Mouse (Mus musculus) CH12.LX (cell line): ENCODE measurements around the gene Rtn1.

Experiments used
- CTCF ChIP-seq, 2 experiments: IDR thresholded peaks in 1 of 2; conservative IDR thresholded peaks in 1 of 2; 2 replicates each; pipeline ENCODE4 v1.5.1; 2011 to 2012; ENCODE audit warnings: low read depth in 2 of 2, low read length in 2 of 2, improper control_type of control experiment in 1 of 2, inconsistent platforms in 1 of 2, mild to moderate bottlenecking in 1 of 2, moderate library complexity in 1 of 2
- EP300 ChIP-seq: IDR thresholded peaks from 2 replicates; pipeline ENCODE4 v1.6.1; 2011; ENCODE audit warnings: low read length, improper control_type of control experiment
- GABPA ChIP-seq: IDR thresholded peaks from 2 replicates; pipeline ENCODE4 v1.6.1; 2012; ENCODE audit warnings: low read depth, low read length, improper control_type of control experiment, inconsistent platforms; ENCODE audit not compliant: insufficient replicate concordance
- HCFC1 ChIP-seq: IDR thresholded peaks from 2 replicates; pipeline ENCODE4 v1.6.1; 2012; ENCODE audit warnings: low read depth, mild to moderate bottlenecking, inconsistent platforms, low read length, improper control_type of control experiment
- MAX ChIP-seq: IDR thresholded peaks from 2 replicates; pipeline ENCODE4 v1.6.1; 2011; ENCODE audit warnings: low read length, improper control_type of control experiment
- MAZ ChIP-seq: IDR thresholded peaks from 2 replicates; pipeline ENCODE4 v1.6.1; 2012; ENCODE audit warnings: low read depth, mild to moderate bottlenecking, inconsistent platforms, low read length, improper control_type of control experiment, moderate library complexity
- MXI1 ChIP-seq: IDR thresholded peaks from 2 replicates; pipeline ENCODE4 v1.6.1; 2011; ENCODE audit warnings: mild to moderate bottlenecking, low read depth, low read length, improper control_type of control experiment
- NELFE ChIP-seq: IDR thresholded peaks from 2 replicates; pipeline ENCODE4 v1.6.1; 2011; ENCODE audit warnings: low read depth, low read length, improper control_type of control experiment
- POLR2A ChIP-seq: IDR thresholded peaks from 2 replicates; pipeline ENCODE4 v1.6.1; 2011; ENCODE audit warnings: low read depth, mild to moderate bottlenecking, improper control_type of control experiment, low read length
- USF2 ChIP-seq: conservative IDR thresholded peaks from 2 replicates; pipeline ENCODE4 v1.6.1; 2011; ENCODE audit warnings: low read depth, low read length, improper control_type of control experiment
- ZKSCAN1 ChIP-seq: IDR thresholded peaks from 2 replicates; pipeline ENCODE4 v1.6.1; 2012; ENCODE audit warnings: low read depth, inconsistent platforms, low read length, improper control_type of control experiment, borderline replicate concordance
- ZMIZ1 ChIP-seq: IDR thresholded peaks from 2 replicates; pipeline ENCODE4 v1.6.1; 2012; ENCODE audit warnings: low read depth, mild to moderate bottlenecking, inconsistent platforms, low read length, improper control_type of control experiment

GRCm38 (mm10) chr12:72343639-72344038 is 65.2 kb downstream of the Rtn1 start:
- TF ChIP-seq MXI1 = no peak
- TF ChIP-seq HCFC1 = no peak
- no peak for TF ChIP-seq MAX
- TF ChIP-seq MAZ = no peak
- no peak for TF ChIP-seq NELFE
- TF ChIP-seq CTCF (conservative IDR thresholded peaks at IDR 0.05 in 1 of 2, IDR thresholded peaks at IDR 0.05 in 1 of 2; ENCODE audit: low read depth in 2 of 2, low read length in 2 of 2) = no peak
- TF ChIP-seq USF2 = no peak
- no peak for TF ChIP-seq ZKSCAN1
- TF ChIP-seq ZMIZ1 = no peak
- TF ChIP-seq POLR2A = no peak
- no peak for TF ChIP-seq GABPA
- no peak for TF ChIP-seq EP300
